Mouse (Mus musculus): ENCODE results near the gene Ctnna2. TPM values are rescaled to one million over a fixed set of nuclear protein-coding genes. Genes with fewer than 3 reads are reported as not detected.

The Ctnna2 gene
- polyA plus RNA-seq, 1 experiment = 0.02 TPM

DNA sequence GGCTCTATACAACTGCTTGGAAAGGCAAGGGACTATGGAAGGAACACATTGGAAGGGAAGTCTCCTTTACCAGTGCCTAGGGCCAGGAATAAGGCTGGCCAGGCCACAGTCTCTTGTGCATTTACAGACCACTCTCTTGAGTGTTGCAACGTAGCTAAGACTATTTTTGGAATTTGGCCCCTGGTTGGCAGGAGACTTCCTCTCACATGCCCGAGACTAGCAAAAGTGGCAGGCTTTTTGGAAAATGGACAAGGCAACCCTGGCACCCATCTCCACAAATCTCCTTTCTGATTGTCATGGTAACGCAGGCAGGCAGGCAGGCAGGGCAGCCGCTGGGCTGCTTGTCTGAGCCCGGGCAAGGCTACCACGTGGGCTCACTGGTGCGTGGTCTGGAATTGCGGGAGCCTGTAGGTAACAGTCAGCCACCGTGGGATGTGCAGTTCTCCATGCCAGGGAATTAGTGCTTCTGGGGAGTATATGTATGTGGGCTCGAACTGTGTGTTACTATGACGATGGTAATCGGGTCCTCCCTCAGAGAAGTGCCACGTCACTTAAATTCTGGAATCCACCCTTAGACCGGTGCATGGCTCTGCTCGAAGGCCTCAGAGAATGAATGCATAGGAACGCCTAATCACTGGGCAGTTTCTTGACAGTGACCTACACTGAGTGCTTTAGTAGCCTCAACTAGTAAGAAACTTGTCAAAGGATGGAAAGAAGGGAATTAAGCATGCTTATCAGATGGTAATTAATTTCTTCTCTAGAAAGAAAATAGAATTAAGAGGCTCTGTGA is 756.5 kb downstream of the Ctnna2 start:
- no peak overlapping the region for H3K4me3 ChIP-seq (replicated peaks; ENCODE audit: extremely low read depth, low read depth, low read length)
- DNase-seq = no peak
- TF ChIP-seq POLR2A (IDR thresholded peaks at IDR 0.05; ENCODE audit: borderline replicate concordance, extremely low read depth, low read depth, low read length) (no peak), CTCF (IDR thresholded peaks at IDR 0.05; ENCODE audit: insufficient read depth, low read length) (no peak)
- no peaks in the 10 kb centered on the region for H3K4me1 ChIP-seq (ENCODE audit: control insufficient read depth, insufficient read depth, low read length)
- 69% methylated on average over 16 of the region's 16 CpGs for WGBS

DNA sequence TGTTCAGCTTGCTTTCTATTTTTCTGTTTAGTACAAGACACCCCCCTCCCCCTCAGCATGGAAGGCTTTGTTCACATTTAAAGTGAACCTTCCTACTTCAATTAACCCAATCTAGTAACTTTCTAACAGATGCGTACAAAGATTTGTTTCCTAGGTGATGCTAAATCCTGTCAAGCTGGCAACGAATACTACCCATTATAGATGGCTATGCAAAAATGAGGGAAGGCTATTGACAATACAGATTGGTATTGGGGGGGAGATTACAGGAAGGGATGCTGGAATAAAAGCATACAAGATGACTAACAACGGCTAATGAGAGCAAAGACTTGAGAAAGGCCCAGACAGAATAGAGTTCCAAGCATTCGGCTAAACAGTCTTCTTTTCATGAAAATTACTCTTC is 758.7 kb downstream of the Ctnna2 start:
- DNase-seq = no peak
- TF ChIP-seq CTCF (IDR thresholded peaks at IDR 0.05; ENCODE audit: insufficient read depth, low read length) (no peak), POLR2A (IDR thresholded peaks at IDR 0.05; ENCODE audit: borderline replicate concordance, extremely low read depth, low read depth, low read length) (no peak)
- 77% methylated on average over 4 of the region's 4 CpGs for WGBS

DNA sequence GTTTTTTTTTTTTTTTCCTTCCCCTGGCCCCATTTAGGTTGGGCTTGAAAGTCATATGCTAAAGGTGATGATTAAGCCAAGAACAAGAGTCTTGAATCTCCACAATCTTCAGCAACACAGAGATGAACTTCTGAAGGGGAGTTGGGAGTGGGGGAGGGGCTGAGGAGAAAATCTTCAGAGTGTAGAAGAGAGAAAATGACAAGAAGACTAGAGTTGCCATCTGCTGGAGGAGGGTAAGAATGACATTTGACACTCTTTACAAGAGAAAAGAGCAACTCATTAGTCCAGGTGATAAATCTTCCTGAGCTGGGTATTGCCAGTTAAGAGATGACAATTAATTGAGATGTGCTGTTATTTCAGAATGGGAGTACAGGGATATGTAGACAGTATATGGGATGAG is 760.6 kb downstream of the Ctnna2 start:
- Histone ChIP-seq H3K4me3 (replicated peaks; ENCODE audit: extremely low read depth, low read depth, low read length) (no peak overlapping the region), H3K4me1 (ENCODE audit: control insufficient read depth, insufficient read depth, low read length) (no peaks in the 10 kb centered on the region)
- DNase-seq = no peak
- TF ChIP-seq POLR2A (IDR thresholded peaks at IDR 0.05; ENCODE audit: borderline replicate concordance, extremely low read depth, low read depth, low read length) (no peak), CTCF (IDR thresholded peaks at IDR 0.05; ENCODE audit: insufficient read depth, low read length) (no peak)

More for the DNA sequence above, 758.7 kb downstream of the Ctnna2 start:
- Histone ChIP-seq H3K4me3 (replicated peaks; ENCODE audit: extremely low read depth, low read depth, low read length) (no peak overlapping the region), H3K4me1 (ENCODE audit: control insufficient read depth, insufficient read depth, low read length) (no peaks in the 10 kb centered on the region)

DNA sequence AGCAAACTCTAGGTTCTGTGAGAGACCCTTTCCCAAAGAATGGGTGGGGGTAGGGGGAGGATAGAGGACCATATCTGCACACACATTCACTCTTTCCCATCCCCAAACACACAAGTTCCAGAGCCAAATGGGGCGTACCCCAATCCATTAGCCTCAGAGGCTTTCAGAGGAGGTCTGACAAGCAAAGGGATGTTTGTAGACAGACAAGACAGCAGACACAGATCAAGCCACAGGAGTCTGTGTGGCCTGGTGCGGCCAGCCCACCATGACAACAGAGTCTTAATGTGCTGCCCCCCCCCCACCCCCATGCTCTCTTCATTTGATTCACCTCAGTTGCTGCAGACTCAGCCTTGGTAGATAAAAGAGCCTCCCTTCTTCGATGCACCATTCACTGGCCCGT is 764.2 kb downstream of the Ctnna2 start:
- no peak for DNase-seq
- Histone ChIP-seq H3K4me3 (replicated peaks; ENCODE audit: extremely low read depth, low read depth, low read length) (no peak overlapping the region), H3K4me1 (ENCODE audit: control insufficient read depth, insufficient read depth, low read length) (no peaks in the 10 kb centered on the region)
- WGBS = 77% methylated on average over 4 of the region's 4 CpGs
- TF ChIP-seq POLR2A (IDR thresholded peaks at IDR 0.05; ENCODE audit: borderline replicate concordance, extremely low read depth, low read depth, low read length) (no peak), CTCF (IDR thresholded peaks at IDR 0.05; ENCODE audit: insufficient read depth, low read length) (no peak)

DNA sequence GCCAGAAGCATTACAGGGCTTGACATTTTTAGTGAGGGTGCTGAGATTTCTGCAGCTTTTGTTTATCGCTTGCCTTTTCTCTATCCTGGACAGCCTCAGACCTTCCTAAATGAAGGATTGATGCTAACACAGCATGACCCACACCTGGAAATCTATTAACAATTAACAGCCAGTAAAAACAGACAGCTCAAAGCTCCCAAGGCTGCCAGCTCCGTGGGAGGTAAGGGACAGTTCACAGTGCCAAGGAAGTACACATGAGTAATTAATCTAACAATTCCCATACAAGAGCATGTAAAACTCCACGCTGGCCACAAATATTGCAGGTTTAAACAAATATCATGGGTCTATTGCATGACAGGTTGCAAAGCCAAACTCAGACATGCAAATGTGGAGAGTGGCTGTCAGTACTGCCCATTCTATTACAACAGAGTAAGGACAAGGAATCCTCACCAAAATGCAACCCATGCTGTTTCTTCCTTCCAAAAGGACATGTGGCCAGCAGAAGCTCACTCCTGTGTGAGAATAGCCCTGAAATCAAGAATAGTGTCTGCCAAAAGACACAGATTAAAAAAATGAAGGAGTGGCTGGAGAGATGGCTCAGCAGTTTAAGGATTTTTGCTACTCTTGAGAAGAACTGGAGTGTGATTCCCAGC is 765.6 kb downstream of the Ctnna2 start:
- DNase-seq = no peak
- Histone ChIP-seq H3K4me1 (ENCODE audit: control insufficient read depth, insufficient read depth, low read length) (no peaks in the 10 kb centered on the region), H3K4me3 (replicated peaks; ENCODE audit: extremely low read depth, low read depth, low read length) (no peak overlapping the region)
- TF ChIP-seq POLR2A (IDR thresholded peaks at IDR 0.05; ENCODE audit: borderline replicate concordance, extremely low read depth, low read depth, low read length) = no peak
- 28% methylated on average over 3 of the region's 3 CpGs for WGBS

DNA sequence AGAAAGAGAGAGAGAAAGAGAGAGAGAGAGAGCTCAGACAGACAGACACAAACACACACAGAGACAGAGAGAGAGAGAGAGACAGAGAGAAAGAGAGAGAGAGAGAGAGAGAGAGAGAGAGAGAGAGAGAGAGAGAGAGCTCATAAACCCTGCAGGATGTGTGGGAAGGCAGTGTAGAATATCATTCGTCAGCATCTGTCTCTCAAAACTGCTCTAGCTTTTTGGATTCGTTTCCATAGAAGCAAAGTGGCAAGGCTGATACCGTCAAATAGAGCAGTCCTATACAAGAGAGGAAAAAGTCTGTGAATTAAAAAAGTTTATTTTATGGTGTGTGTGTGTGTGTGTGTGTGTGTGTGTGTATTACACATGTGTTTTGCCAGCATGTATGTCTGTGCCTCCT is 769.6 kb downstream of the Ctnna2 start:
- no peak overlapping the region for H3K4me3 ChIP-seq (replicated peaks; ENCODE audit: extremely low read depth, low read depth, low read length)
- no peaks in the 10 kb centered on the region for H3K4me1 ChIP-seq (ENCODE audit: control insufficient read depth, insufficient read depth, low read length)
- TF ChIP-seq POLR2A (IDR thresholded peaks at IDR 0.05; ENCODE audit: borderline replicate concordance, extremely low read depth, low read depth, low read length) (no peak), CTCF (IDR thresholded peaks at IDR 0.05; ENCODE audit: insufficient read depth, low read length) (no peak)
- 56% methylated on average over 3 of the region's 3 CpGs for WGBS
- DNase-seq = no peak

DNA sequence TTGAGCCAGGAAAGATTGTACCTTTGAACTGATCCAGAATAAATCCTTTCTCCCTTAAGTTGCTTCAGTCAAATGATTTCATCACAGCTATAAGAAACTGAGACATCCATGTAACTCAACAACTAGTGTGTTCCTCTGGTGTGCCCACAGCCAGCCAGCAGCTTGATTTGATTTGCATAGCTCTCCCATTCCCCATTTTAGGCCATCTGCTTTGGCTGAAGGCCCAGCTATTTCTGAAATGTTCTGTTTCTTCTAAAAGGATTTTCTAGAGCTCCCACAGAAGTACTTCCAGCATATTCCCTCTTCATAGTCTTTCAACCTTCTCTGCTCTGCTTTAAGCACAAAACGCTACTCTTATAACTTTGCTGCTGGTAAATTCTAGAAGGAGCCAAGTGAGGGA is 770.3 kb downstream of the Ctnna2 start:
- 83% methylated on average over 1 of the region's 1 CpGs for WGBS

DNA sequence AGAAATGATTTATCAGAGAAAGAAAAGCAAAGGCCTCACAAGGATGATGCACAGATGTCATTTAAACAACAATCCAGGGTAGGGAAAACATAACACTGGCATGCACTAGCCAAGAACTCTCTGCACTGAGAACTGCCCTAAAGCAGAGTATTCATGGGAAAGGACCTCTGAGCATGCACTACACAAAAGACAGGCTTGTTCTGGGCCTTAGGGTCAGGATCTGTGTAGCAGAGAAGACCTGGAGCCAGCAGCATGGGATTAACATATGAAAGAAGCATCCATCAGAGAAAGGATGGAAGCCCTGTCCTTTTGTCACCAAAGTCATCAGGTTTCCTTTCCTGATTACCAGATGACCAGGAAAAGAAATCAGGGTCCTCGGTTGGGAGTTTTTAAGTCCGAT is 780.1 kb downstream of the Ctnna2 start:
- TF ChIP-seq CTCF (IDR thresholded peaks at IDR 0.05; ENCODE audit: insufficient read depth, low read length) (no peak), POLR2A (IDR thresholded peaks at IDR 0.05; ENCODE audit: borderline replicate concordance, extremely low read depth, low read depth, low read length) (no peak)
- 82% methylated on average over 2 of the region's 2 CpGs for WGBS

More for the DNA sequence above, 770.3 kb downstream of the Ctnna2 start:
- H3K4me3 ChIP-seq (replicated peaks; ENCODE audit: extremely low read depth, low read depth, low read length) = no peak overlapping the region
- no peak for DNase-seq
- no peaks in the 10 kb centered on the region for H3K4me1 ChIP-seq (ENCODE audit: control insufficient read depth, insufficient read depth, low read length)
- TF ChIP-seq POLR2A (IDR thresholded peaks at IDR 0.05; ENCODE audit: borderline replicate concordance, extremely low read depth, low read depth, low read length) = no peak
- no peak for TF ChIP-seq CTCF (IDR thresholded peaks at IDR 0.05; ENCODE audit: insufficient read depth, low read length)

DNA sequence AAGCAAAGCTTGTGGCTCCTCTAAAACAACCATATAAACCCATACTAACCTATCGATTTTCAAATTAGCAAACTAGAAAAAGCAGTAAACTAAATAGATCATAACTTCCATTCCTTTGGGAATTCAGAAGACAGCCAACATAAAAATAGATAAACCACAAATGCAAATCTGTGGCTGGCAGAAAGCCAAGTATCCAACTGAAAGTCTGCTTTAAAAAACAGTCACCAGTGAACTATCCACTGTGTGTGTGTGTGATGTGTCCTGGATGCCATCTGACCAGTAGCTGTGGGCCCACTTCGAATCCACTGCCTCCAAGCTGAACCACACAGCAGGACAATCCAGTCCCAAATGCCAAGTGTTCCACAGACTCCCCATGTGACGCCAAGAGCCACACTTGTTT is 782.8 kb downstream of the Ctnna2 start:
- DNase-seq = no peak
- no peaks in the 10 kb centered on the region for H3K4me1 ChIP-seq (ENCODE audit: control insufficient read depth, insufficient read depth, low read length)
- H3K4me3 ChIP-seq (replicated peaks; ENCODE audit: extremely low read depth, low read depth, low read length) = no peak overlapping the region
- TF ChIP-seq POLR2A (IDR thresholded peaks at IDR 0.05; ENCODE audit: borderline replicate concordance, extremely low read depth, low read depth, low read length) (no peak), CTCF (IDR thresholded peaks at IDR 0.05; ENCODE audit: insufficient read depth, low read length) (no peak)
- 75% methylated on average over 3 of the region's 3 CpGs for WGBS

More for the DNA sequence above, 780.1 kb downstream of the Ctnna2 start:
- no peak for DNase-seq
- no peak overlapping the region for H3K4me3 ChIP-seq (replicated peaks; ENCODE audit: extremely low read depth, low read depth, low read length)
- H3K4me1 ChIP-seq (ENCODE audit: control insufficient read depth, insufficient read depth, low read length) = no peaks in the 10 kb centered on the region

DNA sequence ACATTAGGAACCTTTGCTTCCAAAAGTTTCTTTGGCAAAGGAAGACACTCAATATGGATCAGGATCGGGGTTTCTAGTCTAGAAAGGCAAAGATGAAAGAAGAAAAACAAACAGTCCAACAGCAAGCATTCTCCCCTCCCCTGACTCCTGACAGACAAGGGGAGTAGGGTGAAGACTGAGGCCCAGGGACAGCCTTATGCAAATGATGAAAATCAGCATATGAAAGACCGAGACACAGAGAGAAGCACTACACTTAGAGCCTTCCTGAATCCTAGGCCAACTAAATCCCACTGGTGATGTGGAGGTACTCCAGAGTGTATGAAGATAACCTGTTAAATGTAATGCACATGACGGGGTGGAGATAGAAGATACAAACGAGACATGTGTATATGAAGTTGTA is 787.9 kb downstream of the Ctnna2 start:
- TF ChIP-seq POLR2A (IDR thresholded peaks at IDR 0.05; ENCODE audit: borderline replicate concordance, extremely low read depth, low read depth, low read length) = no peak
- no peak for TF ChIP-seq CTCF (IDR thresholded peaks at IDR 0.05; ENCODE audit: insufficient read depth, low read length)
- no peak for DNase-seq
- 59% methylated on average over 4 of the region's 4 CpGs for WGBS
- Histone ChIP-seq H3K4me3 (replicated peaks; ENCODE audit: extremely low read depth, low read depth, low read length) (no peak overlapping the region), H3K4me1 (ENCODE audit: control insufficient read depth, insufficient read depth, low read length) (no peaks in the 10 kb centered on the region)

Measured in lung, adult 2 months (tissue).